Mouse (Mus musculus): ENCODE data around the gene Ascc1.

DNA sequence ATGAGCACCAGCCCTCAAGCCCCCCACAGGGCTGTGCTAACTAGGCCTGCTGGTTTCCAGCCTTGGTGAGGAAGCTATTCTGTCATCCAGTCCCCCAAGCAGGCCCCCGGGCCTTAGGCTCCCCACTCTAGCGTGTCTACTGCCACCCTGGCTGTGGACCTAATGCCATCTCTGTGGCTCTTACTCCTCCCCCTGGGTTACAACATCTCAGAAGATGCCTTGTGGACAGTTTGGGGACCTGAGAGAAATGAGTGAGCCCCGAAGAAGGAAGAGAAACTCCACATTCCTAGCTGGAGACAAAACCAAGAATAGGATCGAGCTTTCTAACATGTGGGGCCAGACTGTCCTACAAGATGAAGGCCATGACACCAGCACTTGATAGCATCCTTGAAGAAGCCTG is 127.9 kb downstream of the Ascc1 start:
- TF ChIP-seq CTCF (IDR thresholded peaks at IDR 0.05; ENCODE audit: low read depth, low read length) (no peak), POLR2A (IDR thresholded peaks at IDR 0.05; ENCODE audit: extremely low read depth, insufficient read depth, low read length) (no peak)

All from liver, adult 2 months (tissue).